Mouse (Mus musculus): Measurements from ENCODE around the gene Rnf227. TPM values are rescaled to one million over a fixed set of nuclear protein-coding genes. Genes with fewer than 3 reads are reported as not detected.

The Rnf227 gene
- total and polyA plus RNA-seq, 3 experiments, result 0.21 to 0.30 TPM; not detected in 1

- Histone ChIP-seq H3K36me3 (replicated peaks in 1 of 2; ENCODE audit: control insufficient read depth in 1 of 2, insufficient read depth in 1 of 2, low read length in 1 of 2) (peaks cover 48 to 88% of the 10 kb centered on the region in 2 experiments), H3K4me3 (replicated peaks in 1 of 3; ENCODE audit: low read depth in 2 of 3, low read length in 2 of 3, poor library complexity in 1 of 3) (no peak overlapping the region), H3K4me2 (ENCODE audit: insufficient read depth, low read depth, poor library complexity, severe bottlenecking) (no peak overlapping the region), H3K27ac (ENCODE audit: insufficient read depth, low read depth) (no peak overlapping the region), H3K9ac (ENCODE audit: insufficient read depth, low read depth) (no peak overlapping the region), H3K4me1 (ENCODE audit: control insufficient read depth in 1 of 2, insufficient read depth in 2 of 2) (peaks cover 3 to 12% of the 10 kb centered on the region in 2 experiments; a peak in 3 of 4 replicates), H3K27me3 (replicated peaks) (no peaks in the 10 kb centered on the region), H3K79me2 (replicated peaks; ENCODE audit: control insufficient read depth, extremely low read depth, insufficient read depth, poor library complexity, severe bottlenecking) (no peaks in the 10 kb centered on the region), H3K9me3 (replicated peaks; ENCODE audit: low read length) (no peaks in the 10 kb centered on the region)
- DNase-seq (ENCODE audit: extremely low read depth), result no peak
- TF ChIP-seq MAFK (IDR thresholded peaks at IDR 0.05; ENCODE audit: insufficient replicate concordance, low read length) (no peak), SIN3A (IDR thresholded peaks at IDR 0.05; ENCODE audit: low read length) (no peak), ZNF384 (IDR thresholded peaks at IDR 0.05; ENCODE audit: low read depth, low read length) (no peak), TBP (conservative IDR thresholded peaks at IDR 0.05; ENCODE audit: low read depth, low read length) (no peak), CHD1 (IDR thresholded peaks at IDR 0.05; ENCODE audit: low read depth, low read length) (no peak), JUN (IDR thresholded peaks at IDR 0.05; ENCODE audit: insufficient read depth, low read depth, low read length) (no peak), CTCF (conservative IDR thresholded peaks at IDR 0.05 in 1 of 2, IDR thresholded peaks at IDR 0.05 in 1 of 2; ENCODE audit: low read depth in 2 of 2, low read length in 2 of 2) (no peak), E2F4 (IDR thresholded peaks at IDR 0.05; ENCODE audit: insufficient replicate concordance, low read depth, low read length) (no peak), TCF12 (IDR thresholded peaks at IDR 0.05; ENCODE audit: low read depth, low read length) (no peak), USF1 (IDR thresholded peaks at IDR 0.05; ENCODE audit: low read depth, low read length) (no peak), KAT2A (IDR thresholded peaks at IDR 0.05; ENCODE audit: insufficient replicate concordance, low read length) (no peak), MXI1 (IDR thresholded peaks at IDR 0.05; ENCODE audit: low read depth, low read length) (no peak), POLR2AphosphoS2 (IDR thresholded peaks at IDR 0.05; ENCODE audit: low read depth, low read length) (no peak), MAZ (IDR thresholded peaks at IDR 0.05; ENCODE audit: low read depth, low read length) (no peak)
- in situ Hi-C loops (cut with MboI; ENCODE audit: low pct_ligation_motif_present, low pct_unique_long_range_greater_than_20kb, low sequenced_read_pairs) (no loop called here), dilution Hi-C loops (cut with MboI; ENCODE audit: extremely low pct_ligation_motif_present, extremely low pct_unique_long_range_greater_than_20kb, low sequenced_read_pairs) (no loop called here)
These were observed 37.4 kb upstream of the Rnf227 start for GRCm38 (mm10) chr11:69302817-69303216.

GRCm38 (mm10) chr11:69305291-69305690 lies 35.0 kb upstream of the Rnf227 start:
- in situ Hi-C loops (cut with MboI; ENCODE audit: low pct_ligation_motif_present, low pct_unique_long_range_greater_than_20kb, low sequenced_read_pairs) (no loop called here), dilution Hi-C loops (cut with MboI; ENCODE audit: extremely low pct_ligation_motif_present, extremely low pct_unique_long_range_greater_than_20kb, low sequenced_read_pairs) (no loop called here)
- Histone ChIP-seq H3K36me3 (replicated peaks in 1 of 2; ENCODE audit: control insufficient read depth in 1 of 2, insufficient read depth in 1 of 2, low read length in 1 of 2) (peaks cover 57 to 91% of the 10 kb centered on the region in 2 experiments), H3K27me3 (replicated peaks) (no peaks in the 10 kb centered on the region), H3K79me2 (replicated peaks; ENCODE audit: control insufficient read depth, extremely low read depth, insufficient read depth, poor library complexity, severe bottlenecking) (no peaks in the 10 kb centered on the region), H3K4me1 (ENCODE audit: control insufficient read depth in 1 of 2, insufficient read depth in 2 of 2) (peaks cover 3 to 12% of the 10 kb centered on the region in 2 experiments; a peak in 3 of 4 replicates), H3K4me3 (replicated peaks in 1 of 3; ENCODE audit: low read depth in 2 of 3, low read length in 2 of 3, poor library complexity in 1 of 3) (no peak overlapping the region), H3K9ac (ENCODE audit: insufficient read depth, low read depth) (no peak overlapping the region), H3K27ac (ENCODE audit: insufficient read depth, low read depth) (no peak overlapping the region), H3K4me2 (ENCODE audit: insufficient read depth, low read depth, poor library complexity, severe bottlenecking) (no peak overlapping the region), H3K9me3 (replicated peaks; ENCODE audit: low read length) (no peaks in the 10 kb centered on the region)
- TF ChIP-seq RCOR1 (conservative IDR thresholded peaks at IDR 0.05; ENCODE audit: low read depth, low read length) (no peak), CTCF (conservative IDR thresholded peaks at IDR 0.05 in 1 of 2, IDR thresholded peaks at IDR 0.05 in 1 of 2; ENCODE audit: low read depth in 2 of 2, low read length in 2 of 2) (no peak), BHLHE40 (IDR thresholded peaks at IDR 0.05; ENCODE audit: low read depth, low read length) (no peak), ZNF384 (IDR thresholded peaks at IDR 0.05; ENCODE audit: low read depth, low read length) (no peak), NELFE (IDR thresholded peaks at IDR 0.05; ENCODE audit: low read depth, low read length) (no peak), POLR2A (IDR thresholded peaks at IDR 0.05; ENCODE audit: low read depth, low read length) (no peak), NRF1 (IDR thresholded peaks at IDR 0.05; ENCODE audit: low read depth, low read length) (no peak), E2F4 (IDR thresholded peaks at IDR 0.05; ENCODE audit: insufficient replicate concordance, low read depth, low read length) (no peak), MXI1 (IDR thresholded peaks at IDR 0.05; ENCODE audit: low read depth, low read length) (no peak), SMC3 (IDR thresholded peaks at IDR 0.05; ENCODE audit: low read depth, low read length) (no peak), MAZ (IDR thresholded peaks at IDR 0.05; ENCODE audit: low read depth, low read length) (no peak), HCFC1 (IDR thresholded peaks at IDR 0.05; ENCODE audit: low read depth, low read length) (no peak), MEF2A (IDR thresholded peaks at IDR 0.05; ENCODE audit: borderline replicate concordance, low read depth, low read length) (no peak), POLR2AphosphoS2 (IDR thresholded peaks at IDR 0.05; ENCODE audit: low read depth, low read length) (no peak), IRF4 (IDR thresholded peaks at IDR 0.05; ENCODE audit: low read depth, low read length) (no peak), EP300 (IDR thresholded peaks at IDR 0.05; ENCODE audit: low read length) (no peak), CHD1 (IDR thresholded peaks at IDR 0.05; ENCODE audit: low read depth, low read length) (no peak), MYC (IDR thresholded peaks at IDR 0.05; ENCODE audit: low read depth, low read length) (no peak), USF2 (conservative IDR thresholded peaks at IDR 0.05; ENCODE audit: low read depth, low read length) (no peak), CHD2 (IDR thresholded peaks at IDR 0.05; ENCODE audit: low read length) (no peak)
- peak; percentile 37 for DNase-seq (ENCODE audit: extremely low read depth)

Measured in CH12.LX (cell line).